Mouse (Mus musculus) gonadal fat pad, adult 2 months (tissue): ENCODE results near the gene Man1c1. TPM values are rescaled to one million over a fixed set of nuclear protein-coding genes. Genes with fewer than 3 reads are reported as not detected.

ENCODE experiments used
- DNase-seq: peaks from one replicate; pipeline ENCODE4 v3.0.0-alpha.2; 2012; ENCODE audit warnings: low read depth
- polyA plus RNA-seq: library from polyadenylated mRNA; depleted of rRNA; stranded (reverse); fragments of >200 nt; gene quantifications from 2 replicates; pipeline ENCODE4 v1.2.3, GENCODE M21; 2012; rRNA removed

Gene Man1c1
- polyA plus RNA-seq, 1 experiment: 5.7 TPM

- DNase-seq: no peak
These were observed 192.4 kb downstream of the Man1c1 start for GRCm38 (mm10) chr4:134511730-134512129.

Other genes starting within 250 kb of the Man1c1 start
- 3.5 and 7.7 TPM in 2 replicates for gene Stmn1, start 236.0 kb downstream of the Man1c1 start, polyA plus RNA-seq
- gene Paqr7, start 207.6 kb downstream of the Man1c1 start, polyA plus RNA-seq: 37.7 and 48.2 TPM in 2 replicates
- gene Aunip, start 193.3 kb downstream of the Man1c1 start, polyA plus RNA-seq: 0.19 and 0.35 TPM in 2 replicates
- 113 and 153 TPM in 2 replicates for gene Mtfr1l, start 168.9 kb downstream of the Man1c1 start, polyA plus RNA-seq
- gene Selenon, start 152.1 kb downstream of the Man1c1 start, polyA plus RNA-seq: 20.1 and 22.9 TPM in 2 replicates
- gene Ldlrap1, start 63.7 kb upstream of the Man1c1 start, polyA plus RNA-seq: 13.7 and 17.2 TPM in 2 replicates
- gene Maco1, start 149.1 kb upstream of the Man1c1 start, polyA plus RNA-seq: 14.9 and 18.5 TPM in 2 replicates
- gene Rhd, start 160.2 kb upstream of the Man1c1 start, polyA plus RNA-seq: 0.13 and 0.22 TPM in 2 replicates
- gene Tmem50a, start 210.7 kb upstream of the Man1c1 start, polyA plus RNA-seq: 130 and 139 TPM in 2 replicates
- gene Rsrp1, start 219.3 kb upstream of the Man1c1 start, polyA plus RNA-seq: 412 and 485 TPM in 2 replicates
- 23.6 and 30.6 TPM in 2 replicates for gene Syf2, start 226.6 kb upstream of the Man1c1 start, polyA plus RNA-seq